Mouse (Mus musculus): ENCODE measurements around the gene Tet1. TPM values are rescaled to one million over a fixed set of nuclear protein-coding genes. Genes with fewer than 3 reads are reported as not detected.

Tet1 gene
- polyA plus RNA-seq, 1 experiment from 2014 or later: 5.2 TPM

GRCm38 (mm10) chr10:62847069-62847626 lies 61.6 kb downstream of the Tet1 start:
- Histone ChIP-seq H3K27ac (ENCODE audit: low read length) (no peak overlapping the region), H3K4me1 (ENCODE audit: insufficient read depth, low read depth, low read length) (peaks cover 6% of the 10 kb centered on the region; the same call in 1 of the 2 replicates), H3K27me3 (replicated peaks; ENCODE audit: insufficient read depth, low read length) (no peaks in the 10 kb centered on the region), H3K9me3 (ENCODE audit: low read length) (no peaks in the 10 kb centered on the region), H3K36me3 (ENCODE audit: insufficient read depth, low read length) (no peaks in the 10 kb centered on the region), H3K4me2 (replicated peaks; ENCODE audit: low read depth, low read length) (no peak overlapping the region), H3K4me3 (ENCODE audit: low read depth, low read length) (no peak overlapping the region), H3K9ac (replicated peaks; ENCODE audit: low read depth) (no peak overlapping the region)
- ATAC-seq (no peak), DNase-seq (ENCODE audit: low spot score) (peak; percentile 12)
- TF ChIP-seq CTCF (IDR thresholded peaks at IDR 0.05): peak; percentile 38
- TF ChIP-seq EP300 (IDR thresholded peaks at IDR 0.05): no peak
- 60% methylated on average over 12 of the region's 12 CpGs for WGBS

- peaks cover 6% of the 10 kb centered on the region; the same call in 1 of the 2 replicates for H3K4me1 ChIP-seq (ENCODE audit: insufficient read depth, low read depth, low read length)
- H3K4me2 ChIP-seq (replicated peaks; ENCODE audit: low read depth, low read length): 0 out of 2 replicates have a peak overlapping the region, but pooled peaks have one; percentile 8
- no peaks in the 10 kb centered on the region for H3K9me3 ChIP-seq (ENCODE audit: low read length)
- no peak for TF ChIP-seq CTCF (IDR thresholded peaks at IDR 0.05)
- TF ChIP-seq EP300 (IDR thresholded peaks at IDR 0.05): peak; percentile 21; the same call in 1 of the 2 replicates
- no peaks in the 10 kb centered on the region for H3K36me3 ChIP-seq (ENCODE audit: insufficient read depth, low read length)
- H3K27ac ChIP-seq (ENCODE audit: low read length): peak overlapping the region; percentile 6
- DNase-seq (ENCODE audit: low spot score): peak; percentile 77
- no peak overlapping the region for H3K9ac ChIP-seq (replicated peaks; ENCODE audit: low read depth)
- H3K4me3 ChIP-seq (ENCODE audit: low read depth, low read length): no peak overlapping the region
- H3K27me3 ChIP-seq (replicated peaks; ENCODE audit: insufficient read depth, low read length): no peaks in the 10 kb centered on the region
- WGBS: 25% methylated on average over 9 of the region's 9 CpGs
- ATAC-seq: peak; percentile 95
These were observed 64.9 kb downstream of the Tet1 start for GRCm38 (mm10) chr10:62843787-62844491.

GRCm38 (mm10) chr10:62841901-62842447 lies 66.8 kb downstream of the Tet1 start:
- DNase-seq (ENCODE audit: low spot score) (no peak), ATAC-seq (no peak)
- Histone ChIP-seq H3K36me3 (ENCODE audit: insufficient read depth, low read length) (no peaks in the 10 kb centered on the region), H3K4me3 (ENCODE audit: low read depth, low read length) (no peak overlapping the region), H3K27ac (ENCODE audit: low read length) (no peak overlapping the region), H3K9me3 (ENCODE audit: low read length) (no peaks in the 10 kb centered on the region), H3K9ac (replicated peaks; ENCODE audit: low read depth) (no peak overlapping the region), H3K4me2 (replicated peaks; ENCODE audit: low read depth, low read length) (no peak overlapping the region), H3K4me1 (ENCODE audit: insufficient read depth, low read depth, low read length) (peaks cover 6% of the 10 kb centered on the region; the same call in 1 of the 2 replicates), H3K27me3 (replicated peaks; ENCODE audit: insufficient read depth, low read length) (no peaks in the 10 kb centered on the region)
- WGBS: 74% methylated on average over 10 of the region's 10 CpGs
- TF ChIP-seq EP300 (IDR thresholded peaks at IDR 0.05) (no peak), CTCF (IDR thresholded peaks at IDR 0.05) (no peak)

GRCm38 (mm10) chr10:62840687-62841086 lies 68.1 kb downstream of the Tet1 start:
- Histone ChIP-seq H3K9ac (replicated peaks; ENCODE audit: low read depth) (no peak overlapping the region), H3K9me3 (ENCODE audit: low read length) (no peaks in the 10 kb centered on the region), H3K36me3 (ENCODE audit: insufficient read depth, low read length) (no peaks in the 10 kb centered on the region), H3K27ac (ENCODE audit: low read length) (no peak overlapping the region), H3K4me1 (ENCODE audit: insufficient read depth, low read depth, low read length) (peaks cover 6% of the 10 kb centered on the region; the same call in 1 of the 2 replicates), H3K4me3 (ENCODE audit: low read depth, low read length) (no peak overlapping the region), H3K27me3 (replicated peaks; ENCODE audit: insufficient read depth, low read length) (no peaks in the 10 kb centered on the region), H3K4me2 (replicated peaks; ENCODE audit: low read depth, low read length) (no peak overlapping the region)
- ATAC-seq: no peak
- TF ChIP-seq EP300 (IDR thresholded peaks at IDR 0.05) (no peak), CTCF (IDR thresholded peaks at IDR 0.05) (no peak)
- no peak for DNase-seq (ENCODE audit: low spot score)
- 92% methylated on average over 7 of the region's 7 CpGs for WGBS

GRCm38 (mm10) chr10:62837987-62838386 lies 70.8 kb downstream of the Tet1 start:
- H3K9me3 ChIP-seq (ENCODE audit: low read length): no peaks in the 10 kb centered on the region
- no peaks in the 10 kb centered on the region for H3K27me3 ChIP-seq (replicated peaks; ENCODE audit: insufficient read depth, low read length)
- no peak overlapping the region for H3K4me2 ChIP-seq (replicated peaks; ENCODE audit: low read depth, low read length)
- 81% methylated on average over 5 of the region's 5 CpGs for WGBS
- no peak overlapping the region for H3K27ac ChIP-seq (ENCODE audit: low read length)
- no peak for TF ChIP-seq CTCF (IDR thresholded peaks at IDR 0.05)
- no peak for TF ChIP-seq EP300 (IDR thresholded peaks at IDR 0.05)
- ATAC-seq: no peak
- no peak for DNase-seq (ENCODE audit: low spot score)
- no peak overlapping the region for H3K4me3 ChIP-seq (ENCODE audit: low read depth, low read length)
- H3K36me3 ChIP-seq (ENCODE audit: insufficient read depth, low read length): no peaks in the 10 kb centered on the region
- no peak overlapping the region for H3K9ac ChIP-seq (replicated peaks; ENCODE audit: low read depth)
- no peaks in the 10 kb centered on the region for H3K4me1 ChIP-seq (ENCODE audit: insufficient read depth, low read depth, low read length)

GRCm38 (mm10) chr10:62832783-62833182 lies 76.0 kb downstream of the Tet1 start:
- Histone ChIP-seq H3K4me3 (ENCODE audit: low read depth, low read length) (no peak overlapping the region), H3K27ac (ENCODE audit: low read length) (no peak overlapping the region), H3K9ac (replicated peaks; ENCODE audit: low read depth) (no peak overlapping the region), H3K4me1 (ENCODE audit: insufficient read depth, low read depth, low read length) (no peaks in the 10 kb centered on the region), H3K27me3 (replicated peaks; ENCODE audit: insufficient read depth, low read length) (no peaks in the 10 kb centered on the region), H3K36me3 (ENCODE audit: insufficient read depth, low read length) (no peaks in the 10 kb centered on the region), H3K9me3 (ENCODE audit: low read length) (no peaks in the 10 kb centered on the region), H3K4me2 (replicated peaks; ENCODE audit: low read depth, low read length) (no peak overlapping the region)
- ATAC-seq (peak; percentile 19; the same call in 1 of the 2 replicates), DNase-seq (ENCODE audit: low spot score) (no peak)
- 63% methylated on average over 9 of the region's 9 CpGs for WGBS
- TF ChIP-seq EP300 (IDR thresholded peaks at IDR 0.05) (no peak), CTCF (IDR thresholded peaks at IDR 0.05) (no peak)
